Mouse (Mus musculus) stomach, embryonic 16.5 days (tissue): Measurements from ENCODE around the gene Ppard. TPM values are rescaled to one million over a fixed set of nuclear protein-coding genes. Genes with fewer than 3 reads are reported as not detected.

Experiments
- ATAC-seq: fragments of 200-750 bp; cut with Nextera tagmentation; 2 replicates; pipeline ENCODE4 v1.8.0; 2017; ENCODE audit warnings: moderate number of reproducible peaks, moderate TSS enrichment; ENCODE audit not compliant: insufficient read depth, low FRiP score
- H3K27ac ChIP-seq: fragments of 300-500 bp; sonication (generic); 2 replicates; pipeline ENCODE4 v1.5.1; 2014; ENCODE audit warnings: low read length
- H3K27me3 ChIP-seq: fragments of 300-500 bp; sonication (generic); 2 replicates; pipeline ENCODE4 v1.6.1; 2014; ENCODE audit warnings: low read length, control low read depth, mixed read lengths; ENCODE audit not compliant: control insufficient read depth, insufficient read depth
- H3K36me3 ChIP-seq: fragments of 300-500 bp; sonication (generic); 2 replicates; pipeline ENCODE4 v1.6.1; 2014; ENCODE audit warnings: low read length; ENCODE audit not compliant: control insufficient read depth, insufficient read depth
- H3K4me1 ChIP-seq: fragments of 300-500 bp; sonication (generic); 2 replicates; pipeline ENCODE4 v1.6.1; 2014; ENCODE audit warnings: low read length, control low read depth, mixed read lengths; ENCODE audit not compliant: control insufficient read depth, insufficient read depth
- H3K4me2 ChIP-seq: fragments of 300-500 bp; sonication (generic); 2 replicates; pipeline ENCODE4 v1.6.1; 2014; ENCODE audit warnings: low read depth, low read length, mixed read lengths
- H3K4me3 ChIP-seq: fragments of 300-500 bp; sonication (generic); replicated peaks from 2 replicates; pipeline ENCODE4 v1.5.1; 2014; ENCODE audit warnings: mild to moderate bottlenecking, low read length
- H3K9ac ChIP-seq: fragments of 300-500 bp; sonication (generic); 2 replicates; pipeline ENCODE4 v1.6.1; 2014; ENCODE audit warnings: low read length
- H3K9me3 ChIP-seq: fragments of 300-500 bp; sonication (generic); replicated peaks from 2 replicates; pipeline ENCODE4 v1.6.1; 2016; ENCODE audit warnings: low read length, control low read depth; ENCODE audit not compliant: control insufficient read depth
- WGBS: fragments of 180-500 bp; shearing (Covaris S2); extraction: QIAGEN DNeasy Blood & Tissue Kit; methylation state at CpG from one replicate; pipeline ENCODE4 v1.1.7; 2014; 5-methylcytosine and 5-hydroxymethylcytosine counted together
- polyA plus RNA-seq: library from polyadenylated mRNA; unstranded; fragments of >200 nt; fragmentation: Nextera tagmentation; extraction: Ambion mirVana; gene quantifications from 2 replicates; pipeline ENCODE4 v1.2.1, GENCODE M21; 2015

The Ppard gene
- polyA plus RNA-seq, 1 experiment from 2014 or later, result 2.8 TPM

- H3K36me3 ChIP-seq, result no peaks in the 10 kb centered on the region; the same call in 1 of the 2 replicates
- no peak overlapping the region for H3K4me2 ChIP-seq
- H3K9me3 ChIP-seq, result peaks cover 10% of the 10 kb centered on the region; the same call in 1 of the 2 replicates
- 90% methylated on average over 9 of the region's 9 CpGs for WGBS
- no peak overlapping the region for H3K27ac ChIP-seq
- no peak overlapping the region for H3K9ac ChIP-seq
- H3K4me3 ChIP-seq, result no peak overlapping the region
- ATAC-seq, result no peak
- H3K27me3 ChIP-seq, result no peaks in the 10 kb centered on the region
- peaks cover 24% of the 10 kb centered on the region for H3K4me1 ChIP-seq
Observed at GRCm38 (mm10) chr17:28258325-28258724, 25.8 kb downstream of the Ppard start.

DNA sequence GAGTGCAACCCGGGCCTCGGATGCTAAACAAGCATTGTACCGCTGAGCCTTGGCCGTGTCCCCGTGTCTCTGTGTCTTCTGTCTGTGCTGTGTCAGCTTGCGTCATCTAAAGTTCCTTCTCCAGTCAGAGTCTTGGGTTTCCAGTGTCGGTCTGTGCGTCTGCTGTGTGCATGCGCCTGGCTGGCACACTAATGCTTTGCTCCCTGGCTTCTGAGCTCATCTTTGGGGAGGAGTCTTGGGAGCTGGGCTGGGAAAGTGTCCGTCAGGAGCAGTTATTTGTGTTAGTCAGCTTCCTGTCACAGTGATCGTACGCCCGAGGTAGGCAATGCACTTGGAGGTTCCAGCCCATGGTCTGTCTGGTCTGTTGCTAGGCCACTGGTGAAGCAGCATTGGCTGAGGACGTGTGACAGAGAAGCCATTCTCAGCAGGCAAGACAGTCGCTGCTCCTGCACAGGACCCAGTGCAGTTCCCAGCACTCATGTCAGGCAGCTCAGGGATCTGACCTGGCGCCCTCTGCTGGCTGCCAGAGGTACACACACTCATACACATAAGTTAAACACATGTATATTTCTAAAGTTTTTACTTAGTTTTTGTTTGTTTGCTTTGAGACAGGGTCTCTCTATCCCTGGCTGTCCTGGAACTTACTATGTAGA lies 27.5 kb downstream of the Ppard start:
- Histone ChIP-seq H3K27ac (no peak overlapping the region), H3K36me3 (no peaks in the 10 kb centered on the region; the same call in 1 of the 2 replicates), H3K9me3 (peaks cover 10% of the 10 kb centered on the region; the same call in 1 of the 2 replicates), H3K4me1 (peaks cover 36% of the 10 kb centered on the region), H3K4me3 (no peak overlapping the region), H3K27me3 (no peaks in the 10 kb centered on the region), H3K4me2 (no peak overlapping the region), H3K9ac (no peak overlapping the region)
- ATAC-seq, result no peak
- WGBS, result 80% methylated on average over 16 of the region's 16 CpGs

- no peak for ATAC-seq
- peaks cover 35% of the 10 kb centered on the region for H3K4me1 ChIP-seq
- H3K4me3 ChIP-seq, result no peak overlapping the region
- 83% methylated on average over 9 of the region's 9 CpGs for WGBS
- no peaks in the 10 kb centered on the region for H3K27me3 ChIP-seq
- peaks cover 10% of the 10 kb centered on the region; the same call in 1 of the 2 replicates for H3K9me3 ChIP-seq
- H3K36me3 ChIP-seq, result no peaks in the 10 kb centered on the region; the same call in 1 of the 2 replicates
- H3K4me2 ChIP-seq, result no peak overlapping the region
- H3K27ac ChIP-seq, result no peak overlapping the region
- no peak overlapping the region for H3K9ac ChIP-seq
Observed at GRCm38 (mm10) chr17:28260543-28260909, 28.0 kb downstream of the Ppard start.

DNA sequence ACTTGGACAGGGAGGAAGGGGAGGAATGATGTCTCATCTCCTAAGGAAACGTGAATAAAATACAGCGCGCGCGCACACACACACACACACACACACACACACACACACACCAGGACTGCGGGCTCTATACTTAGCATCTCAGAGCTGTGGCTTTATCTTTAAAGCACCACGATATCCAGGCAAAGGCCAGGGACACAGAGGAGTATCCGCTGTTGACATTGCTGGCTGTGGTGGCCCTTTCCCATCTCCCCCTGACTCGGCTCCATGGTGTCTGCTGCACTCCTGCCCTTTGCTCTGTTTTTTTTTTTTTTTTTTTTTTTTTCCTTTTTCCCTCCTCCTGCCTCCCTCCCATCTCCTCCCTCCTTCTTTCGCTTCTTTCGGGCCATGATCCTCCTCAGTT lies 29.3 kb downstream of the Ppard start:
- no peak overlapping the region for H3K9ac ChIP-seq
- H3K27me3 ChIP-seq, result no peaks in the 10 kb centered on the region
- H3K4me2 ChIP-seq, result no peak overlapping the region
- peaks cover 22% of the 10 kb centered on the region for H3K4me1 ChIP-seq
- H3K9me3 ChIP-seq, result peaks cover 10% of the 10 kb centered on the region; the same call in 1 of the 2 replicates
- WGBS, result 55% methylated on average over 11 of the region's 11 CpGs
- H3K36me3 ChIP-seq, result no peaks in the 10 kb centered on the region; the same call in 1 of the 2 replicates
- H3K27ac ChIP-seq, result no peak overlapping the region
- no peak overlapping the region for H3K4me3 ChIP-seq
- ATAC-seq, result no peak

GRCm38 (mm10) chr17:28263181-28263894 lies 30.8 kb downstream of the Ppard start:
- Histone ChIP-seq H3K27me3 (no peaks in the 10 kb centered on the region), H3K4me3 (no peak overlapping the region), H3K36me3 (no peaks in the 10 kb centered on the region; the same call in 1 of the 2 replicates), H3K9ac (peak overlapping the region; percentile 43), H3K4me1 (peaks cover 16% of the 10 kb centered on the region), H3K4me2 (no peak overlapping the region), H3K27ac (no peak overlapping the region), H3K9me3 (peaks cover 10% of the 10 kb centered on the region; the same call in 1 of the 2 replicates)
- no peak for ATAC-seq
- 55% methylated on average over 13 of the region's 13 CpGs for WGBS

DNA sequence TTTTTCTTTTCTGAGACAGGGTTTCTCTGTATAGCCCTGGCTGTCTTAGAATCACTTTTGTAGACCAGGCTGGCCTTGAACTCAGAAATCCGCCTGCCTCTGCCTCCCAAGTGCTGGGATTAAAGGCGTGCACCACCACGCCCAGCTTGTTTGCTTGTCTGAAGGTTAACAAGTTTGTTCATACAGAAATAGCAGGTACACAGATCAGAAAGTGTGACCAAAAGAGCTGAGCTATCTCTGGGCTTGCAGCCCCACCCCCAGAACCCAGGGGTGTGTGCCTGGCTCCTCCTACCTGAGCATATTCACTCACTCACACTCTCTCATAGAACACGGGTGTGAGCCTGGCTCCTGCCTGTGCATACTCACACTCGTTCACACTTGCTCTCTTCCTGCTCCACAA lies 34.8 kb downstream of the Ppard start:
- no peak overlapping the region for H3K4me2 ChIP-seq
- WGBS, result 86% methylated on average over 5 of the region's 5 CpGs

GRCm38 (mm10) chr17:28270165-28270564 lies 37.7 kb downstream of the Ppard start:
- Histone ChIP-seq H3K27me3 (no peaks in the 10 kb centered on the region), H3K4me3 (no peak overlapping the region), H3K9me3 (no peaks in the 10 kb centered on the region), H3K4me2 (no peak overlapping the region), H3K4me1 (peaks cover 8% of the 10 kb centered on the region), H3K36me3 (no peaks in the 10 kb centered on the region), H3K9ac (no peak overlapping the region), H3K27ac (peak overlapping the region; percentile 77)
- 27% methylated on average over 13 of the region's 13 CpGs for WGBS
- ATAC-seq, result peak; percentile 67

More for the DNA sequence above, 34.8 kb downstream of the Ppard start:
- H3K9ac ChIP-seq, result no peak overlapping the region
- ATAC-seq, result no peak
- H3K27ac ChIP-seq, result no peak overlapping the region
- no peaks in the 10 kb centered on the region for H3K9me3 ChIP-seq
- peaks cover 22% of the 10 kb centered on the region for H3K4me1 ChIP-seq
- H3K27me3 ChIP-seq, result no peaks in the 10 kb centered on the region
- H3K36me3 ChIP-seq, result no peaks in the 10 kb centered on the region
- no peak overlapping the region for H3K4me3 ChIP-seq

DNA sequence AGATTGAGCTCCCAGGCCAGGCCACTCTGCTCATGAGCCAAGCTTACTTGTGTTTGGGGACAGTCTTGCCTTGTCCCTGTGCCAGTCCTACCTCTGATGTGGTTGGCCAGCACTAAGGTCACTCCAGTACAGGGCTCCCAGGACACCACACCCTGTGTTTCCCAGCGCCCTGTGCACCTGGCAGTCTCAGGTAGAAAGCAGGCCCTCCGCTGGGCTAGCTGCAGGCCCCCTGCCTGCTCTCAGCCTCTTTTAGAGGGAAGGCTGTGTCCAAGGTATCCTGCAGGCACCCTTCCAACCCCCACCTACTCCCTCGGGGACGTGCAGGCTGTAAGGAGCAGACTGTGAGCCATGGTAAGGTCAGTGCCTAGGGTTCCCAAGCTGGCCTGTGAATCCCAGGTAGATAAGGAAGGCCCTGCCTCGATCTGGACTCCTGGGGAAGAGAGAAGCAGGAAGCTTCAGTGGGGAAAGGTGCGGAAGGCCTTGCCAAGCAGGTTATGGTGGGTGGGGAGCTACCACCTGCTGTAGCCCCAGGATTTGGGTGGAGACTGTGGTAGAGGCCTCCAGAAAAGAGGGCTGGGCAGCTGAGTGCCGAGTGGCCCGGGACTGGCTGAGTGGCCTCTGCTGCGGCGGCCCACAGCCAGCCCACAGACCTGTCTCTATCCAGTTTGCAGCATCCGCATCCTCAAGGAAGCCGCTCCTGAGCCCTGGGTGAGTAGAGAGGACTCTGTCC lies 39.2 kb downstream of the Ppard start:
- WGBS, result 66% methylated on average over 12 of the region's 12 CpGs
- Histone ChIP-seq H3K4me1 (peaks cover 6% of the 10 kb centered on the region), H3K27me3 (no peaks in the 10 kb centered on the region), H3K27ac (peak overlapping the region; percentile 96), H3K4me3 (peak overlapping the region; percentile 28), H3K36me3 (no peaks in the 10 kb centered on the region), H3K9me3 (no peaks in the 10 kb centered on the region), H3K4me2 (peak overlapping the region; percentile 41), H3K9ac (peak overlapping the region; percentile 40)
- ATAC-seq, result peak; percentile 84

DNA sequence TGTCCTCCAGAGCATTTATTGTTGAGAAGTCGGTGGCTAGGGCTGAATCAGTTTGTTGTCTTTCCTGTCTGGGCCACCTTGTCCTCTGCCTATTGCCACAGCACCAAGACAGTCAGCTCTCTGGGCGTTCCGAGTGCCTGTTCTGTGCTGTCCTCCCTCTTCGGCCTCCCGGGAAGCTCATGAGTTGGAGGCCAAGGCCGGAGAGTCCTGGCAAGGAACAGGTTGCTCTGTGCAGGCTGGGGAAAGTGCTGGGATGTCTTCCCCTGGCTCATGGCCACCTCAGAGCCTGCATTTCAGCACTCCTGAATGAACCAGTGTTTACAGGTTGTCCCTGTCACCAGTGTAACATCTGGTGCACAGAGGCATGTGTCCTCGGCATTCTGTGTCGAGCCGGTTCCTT lies 39.8 kb downstream of the Ppard start:
- Histone ChIP-seq H3K27ac (peak overlapping the region; percentile 96), H3K27me3 (no peaks in the 10 kb centered on the region), H3K36me3 (no peaks in the 10 kb centered on the region), H3K9me3 (no peaks in the 10 kb centered on the region), H3K4me3 (peak overlapping the region; percentile 28), H3K4me1 (peaks cover 6% of the 10 kb centered on the region), H3K4me2 (peak overlapping the region; percentile 41), H3K9ac (peak overlapping the region; percentile 40)
- 0 out of 2 replicates have a peak, but pooled peaks have one; percentile 4 for ATAC-seq
- 72% methylated on average over 9 of the region's 9 CpGs for WGBS
